Mouse (Mus musculus): ENCODE measurements at regions not wholly inside any gene's neighbourhood (a gene's known extent, or its start where the extent isn't known, plus 50 kb on each side); places are given as distances from the start of the nearest gene placed in this dataset.

GRCm38 (mm10) chr4:110052998-110053397 is 75.1 kb downstream of the Dmrta2 start:
- Histone ChIP-seq H3K27ac (replicated peaks in 1 of 2; ENCODE audit: control insufficient read depth in 1 of 2, insufficient read depth in 1 of 2, low read depth in 2 of 2, low read length in 2 of 2) (no peak overlapping the region), H3K9me3 (ENCODE audit: control insufficient read depth, low read length) (no peaks in the 10 kb centered on the region), H3K4me1 (ENCODE audit: control insufficient read depth in 2 of 2, insufficient read depth in 2 of 2, low read length in 2 of 2) (peaks cover 5 to 9% of the 10 kb centered on the region in 2 experiments), H3K4me3 (ENCODE audit: control insufficient read depth in 1 of 2, insufficient read depth in 1 of 2, low read depth in 1 of 2, low read length in 2 of 2) (no peak overlapping the region), H3K36me3 (ENCODE audit: control insufficient read depth, insufficient read depth, low read length) (no peaks in the 10 kb centered on the region), H3K9ac (ENCODE audit: low read length) (no peak overlapping the region), H3K27me3 (ENCODE audit: control insufficient read depth, insufficient read depth, low read length) (no peaks in the 10 kb centered on the region), H3K4me2 (ENCODE audit: low read length) (no peak overlapping the region)
- no peak for ATAC-seq (ENCODE audit: insufficient number of reproducible peaks, insufficient read depth, low FRiP score, low read depth)
- 87% methylated on average over 4 of the region's 4 CpGs for WGBS

GRCm38 (mm10) chr4:110073836-110074235 is 96.0 kb downstream of the Dmrta2 start:
- Histone ChIP-seq H3K9ac (ENCODE audit: low read length) (no peak overlapping the region), H3K27ac (replicated peaks in 1 of 2; ENCODE audit: control insufficient read depth in 1 of 2, insufficient read depth in 1 of 2, low read depth in 2 of 2, low read length in 2 of 2) (no peak overlapping the region), H3K4me2 (ENCODE audit: low read length) (no peak overlapping the region), H3K4me1 (ENCODE audit: control insufficient read depth in 2 of 2, insufficient read depth in 2 of 2, low read length in 2 of 2) (no peaks in the 10 kb centered on the region), H3K36me3 (ENCODE audit: control insufficient read depth, insufficient read depth, low read length) (no peaks in the 10 kb centered on the region), H3K27me3 (ENCODE audit: control insufficient read depth, insufficient read depth, low read length) (no peaks in the 10 kb centered on the region), H3K9me3 (ENCODE audit: control insufficient read depth, low read length) (no peaks in the 10 kb centered on the region), H3K4me3 (ENCODE audit: control insufficient read depth in 1 of 2, insufficient read depth in 1 of 2, low read depth in 1 of 2, low read length in 2 of 2) (no peak overlapping the region)
- ATAC-seq (ENCODE audit: insufficient number of reproducible peaks, insufficient read depth, low FRiP score, low read depth) = no peak
- WGBS = 68% methylated on average over 3 of the region's 3 CpGs

GRCm38 (mm10) chr4:110083371-110083770 is 105.5 kb downstream of the Dmrta2 start:
- H3K4me2 ChIP-seq (ENCODE audit: low read length) = no peak overlapping the region
- H3K9me3 ChIP-seq (ENCODE audit: control insufficient read depth, low read length) = no peaks in the 10 kb centered on the region
- no peaks in the 10 kb centered on the region for H3K27me3 ChIP-seq (ENCODE audit: control insufficient read depth, insufficient read depth, low read length)
- H3K9ac ChIP-seq (ENCODE audit: low read length) = no peak overlapping the region
- no peak for ATAC-seq (ENCODE audit: insufficient number of reproducible peaks, insufficient read depth, low FRiP score, low read depth)
- no peak overlapping the region for H3K27ac ChIP-seq (replicated peaks in 1 of 2; ENCODE audit: control insufficient read depth in 1 of 2, insufficient read depth in 1 of 2, low read depth in 2 of 2, low read length in 2 of 2)
- H3K36me3 ChIP-seq (ENCODE audit: control insufficient read depth, insufficient read depth, low read length) = no peaks in the 10 kb centered on the region
- H3K4me3 ChIP-seq (ENCODE audit: control insufficient read depth in 1 of 2, insufficient read depth in 1 of 2, low read depth in 1 of 2, low read length in 2 of 2) = no peak overlapping the region
- no peaks in the 10 kb centered on the region for H3K4me1 ChIP-seq (ENCODE audit: control insufficient read depth in 2 of 2, insufficient read depth in 2 of 2, low read length in 2 of 2)

- WGBS = 29% methylated on average over 9 of the region's 9 CpGs
- ATAC-seq (ENCODE audit: insufficient number of reproducible peaks, insufficient read depth, low FRiP score, low read depth) = no peak
- H3K4me1 ChIP-seq (ENCODE audit: control insufficient read depth in 2 of 2, insufficient read depth in 2 of 2, low read length in 2 of 2) = no peaks in the 10 kb centered on the region
These were observed 109.9 kb downstream of the Dmrta2 start for GRCm38 (mm10) chr4:110087570-110088247.

GRCm38 (mm10) chr4:110093040-110093820 is 115.4 kb downstream of the Dmrta2 start:
- Histone ChIP-seq H3K36me3 (ENCODE audit: control insufficient read depth, insufficient read depth, low read length) (no peaks in the 10 kb centered on the region), H3K4me1 (ENCODE audit: control insufficient read depth in 2 of 2, insufficient read depth in 2 of 2, low read length in 2 of 2) (no peaks in the 10 kb centered on the region), H3K9ac (ENCODE audit: low read length) (no peak overlapping the region), H3K4me3 (ENCODE audit: control insufficient read depth in 1 of 2, insufficient read depth in 1 of 2, low read depth in 1 of 2, low read length in 2 of 2) (no peak overlapping the region), H3K4me2 (ENCODE audit: low read length) (no peak overlapping the region), H3K9me3 (ENCODE audit: control insufficient read depth, low read length) (no peaks in the 10 kb centered on the region), H3K27me3 (ENCODE audit: control insufficient read depth, insufficient read depth, low read length) (no peaks in the 10 kb centered on the region), H3K27ac (replicated peaks in 1 of 2; ENCODE audit: control insufficient read depth in 1 of 2, insufficient read depth in 1 of 2, low read depth in 2 of 2, low read length in 2 of 2) (no peak overlapping the region)
- no peak for ATAC-seq (ENCODE audit: insufficient number of reproducible peaks, insufficient read depth, low FRiP score, low read depth)
- WGBS = 85% methylated on average over 6 of the region's 6 CpGs

More at GRCm38 (mm10) chr4:110087570-110088247, 109.9 kb downstream of the Dmrta2 start:
- no peak overlapping the region for H3K4me2 ChIP-seq (ENCODE audit: low read length)
- no peak overlapping the region for H3K4me3 ChIP-seq (ENCODE audit: control insufficient read depth in 1 of 2, insufficient read depth in 1 of 2, low read depth in 1 of 2, low read length in 2 of 2)
- no peaks in the 10 kb centered on the region for H3K9me3 ChIP-seq (ENCODE audit: control insufficient read depth, low read length)
- no peak overlapping the region for H3K27ac ChIP-seq (replicated peaks in 1 of 2; ENCODE audit: control insufficient read depth in 1 of 2, insufficient read depth in 1 of 2, low read depth in 2 of 2, low read length in 2 of 2)
- no peak overlapping the region for H3K9ac ChIP-seq (ENCODE audit: low read length)
- H3K27me3 ChIP-seq (ENCODE audit: control insufficient read depth, insufficient read depth, low read length) = no peaks in the 10 kb centered on the region
- H3K36me3 ChIP-seq (ENCODE audit: control insufficient read depth, insufficient read depth, low read length) = no peaks in the 10 kb centered on the region

GRCm38 (mm10) chr4:110094541-110094940 is 116.7 kb downstream of the Dmrta2 start:
- no peak for ATAC-seq (ENCODE audit: insufficient number of reproducible peaks, insufficient read depth, low FRiP score, low read depth)
- H3K36me3 ChIP-seq (ENCODE audit: control insufficient read depth, insufficient read depth, low read length) = no peaks in the 10 kb centered on the region
- 61% methylated on average over 1 of the region's 1 CpGs for WGBS
- no peaks in the 10 kb centered on the region for H3K27me3 ChIP-seq (ENCODE audit: control insufficient read depth, insufficient read depth, low read length)
- no peak overlapping the region for H3K9ac ChIP-seq (ENCODE audit: low read length)
- H3K4me1 ChIP-seq (ENCODE audit: control insufficient read depth in 2 of 2, insufficient read depth in 2 of 2, low read length in 2 of 2) = no peaks in the 10 kb centered on the region
- H3K4me2 ChIP-seq (ENCODE audit: low read length) = no peak overlapping the region
- no peak overlapping the region for H3K27ac ChIP-seq (replicated peaks in 1 of 2; ENCODE audit: control insufficient read depth in 1 of 2, insufficient read depth in 1 of 2, low read depth in 2 of 2, low read length in 2 of 2)
- no peak overlapping the region for H3K4me3 ChIP-seq (ENCODE audit: control insufficient read depth in 1 of 2, insufficient read depth in 1 of 2, low read depth in 1 of 2, low read length in 2 of 2)
- no peaks in the 10 kb centered on the region for H3K9me3 ChIP-seq (ENCODE audit: control insufficient read depth, low read length)

- H3K4me2 ChIP-seq (ENCODE audit: low read length) = no peak overlapping the region
- ATAC-seq (ENCODE audit: insufficient number of reproducible peaks, insufficient read depth, low FRiP score, low read depth) = no peak
- H3K36me3 ChIP-seq (ENCODE audit: control insufficient read depth, insufficient read depth, low read length) = no peaks in the 10 kb centered on the region
These were observed 118.1 kb downstream of the Dmrta2 start for GRCm38 (mm10) chr4:110095760-110096593.

More at GRCm38 (mm10) chr4:110095760-110096593, 118.1 kb downstream of the Dmrta2 start:
- Histone ChIP-seq H3K4me3 (ENCODE audit: control insufficient read depth in 1 of 2, insufficient read depth in 1 of 2, low read depth in 1 of 2, low read length in 2 of 2) (no peak overlapping the region), H3K9me3 (ENCODE audit: control insufficient read depth, low read length) (no peaks in the 10 kb centered on the region), H3K9ac (ENCODE audit: low read length) (no peak overlapping the region), H3K27me3 (ENCODE audit: control insufficient read depth, insufficient read depth, low read length) (no peaks in the 10 kb centered on the region), H3K4me1 (ENCODE audit: control insufficient read depth in 2 of 2, insufficient read depth in 2 of 2, low read length in 2 of 2) (no peaks in the 10 kb centered on the region), H3K27ac (replicated peaks in 1 of 2; ENCODE audit: control insufficient read depth in 1 of 2, insufficient read depth in 1 of 2, low read depth in 2 of 2, low read length in 2 of 2) (no peak overlapping the region)
- 72% methylated on average over 11 of the region's 11 CpGs for whole genome bisulfite sequencing
